Mouse (Mus musculus) forebrain, embryonic 10.5 days (tissue): Measurements from ENCODE around the gene Slit1. TPM values are rescaled to one million over a fixed set of nuclear protein-coding genes. Genes with fewer than 3 reads are reported as not detected.

ENCODE experiments used
- DNase-seq: peaks from one replicate; pipeline ENCODE4 v3.0.0-alpha.2; 2017; ENCODE audit warnings: low spot score; ENCODE audit errors: extremely low spot score
- H3K27ac ChIP-seq: fragments of 300-500 bp; sonication (generic); 2 replicates; pipeline ENCODE4 v1.5.1; 2016; ENCODE audit warnings: mild to moderate bottlenecking
- H3K27me3 ChIP-seq: fragments of 300-500 bp; sonication (generic); 2 replicates; pipeline ENCODE4 v1.6.1; 2016; ENCODE audit warnings: mild to moderate bottlenecking; ENCODE audit not compliant: poor library complexity, severe bottlenecking
- H3K36me3 ChIP-seq: fragments of 300-500 bp; sonication (generic); replicated peaks from 2 replicates; pipeline ENCODE4 v1.6.1; 2016; ENCODE audit warnings: mild to moderate bottlenecking, moderate library complexity
- H3K4me1 ChIP-seq: fragments of 300-500 bp; sonication (generic); 2 replicates; pipeline ENCODE4 v1.6.1; 2016
- H3K4me3 ChIP-seq: fragments of 300-500 bp; sonication (generic); 2 replicates; pipeline ENCODE4 v1.5.1; 2016; ENCODE audit warnings: mild to moderate bottlenecking, moderate library complexity
- H3K9me3 ChIP-seq: fragments of 300-500 bp; sonication (generic); 2 replicates; pipeline ENCODE4 v1.6.1; 2016; ENCODE audit warnings: mild to moderate bottlenecking, moderate library complexity
- WGBS: fragments of 180-500 bp; shearing (Covaris S2); methylation state at CpG from one replicate; pipeline ENCODE4 v1.1.7; 2016; 5-methylcytosine and 5-hydroxymethylcytosine counted together
- polyA plus RNA-seq: library from polyadenylated mRNA; unstranded; fragments of >200 nt; fragmentation: Nextera tagmentation; extraction: Ambion mirVana; gene quantifications from 2 replicates; pipeline ENCODE4 v1.2.1, GENCODE M21; 2016

Gene Slit1
- polyA plus RNA-seq, 1 experiment from 2014 or later, result 1.4 TPM

- Histone ChIP-seq H3K27me3 (no peaks in the 10 kb centered on the region), H3K9me3 (no peaks in the 10 kb centered on the region), H3K36me3 (no peaks in the 10 kb centered on the region), H3K4me3 (no peak overlapping the region), H3K4me1 (peaks cover 12% of the 10 kb centered on the region), H3K27ac (no peak overlapping the region)
- no peak for DNase-seq
- WGBS, result 87% methylated on average over 6 of the region's 6 CpGs
Measured at GRCm38 (mm10) chr19:41597170-41597894, 146.1 kb downstream of the Slit1 start.

- DNase-seq, result no peak
- H3K4me3 ChIP-seq, result no peak overlapping the region
- no peaks in the 10 kb centered on the region for H3K27me3 ChIP-seq
- WGBS, result 91% methylated on average over 12 of the region's 12 CpGs
- no peaks in the 10 kb centered on the region for H3K9me3 ChIP-seq
- H3K36me3 ChIP-seq, result no peaks in the 10 kb centered on the region
- no peaks in the 10 kb centered on the region for H3K4me1 ChIP-seq
- no peak overlapping the region for H3K27ac ChIP-seq
Measured at GRCm38 (mm10) chr19:41591808-41592207, 151.7 kb downstream of the Slit1 start.

- Histone ChIP-seq H3K27me3 (no peaks in the 10 kb centered on the region), H3K9me3 (no peaks in the 10 kb centered on the region), H3K36me3 (peaks cover 19% of the 10 kb centered on the region), H3K4me1 (no peaks in the 10 kb centered on the region), H3K27ac (no peak overlapping the region), H3K4me3 (no peak overlapping the region)
- WGBS, result 90% methylated on average over 8 of the region's 8 CpGs
- DNase-seq, result no peak
Measured at GRCm38 (mm10) chr19:41589681-41590080, 153.8 kb downstream of the Slit1 start.

- Histone ChIP-seq H3K27me3 (no peaks in the 10 kb centered on the region), H3K4me3 (no peak overlapping the region), H3K4me1 (no peaks in the 10 kb centered on the region), H3K27ac (no peak overlapping the region), H3K36me3 (peaks cover 25% of the 10 kb centered on the region), H3K9me3 (no peaks in the 10 kb centered on the region)
- DNase-seq, result no peak
- 85% methylated on average over 7 of the region's 7 CpGs for WGBS
Measured at GRCm38 (mm10) chr19:41589026-41589425, 154.4 kb downstream of the Slit1 start.

GRCm38 (mm10) chr19:41587431-41588222, 155.8 kb downstream of the Slit1 start:
- H3K27ac ChIP-seq, result no peak overlapping the region
- no peaks in the 10 kb centered on the region for H3K9me3 ChIP-seq
- H3K36me3 ChIP-seq, result peaks cover 39% of the 10 kb centered on the region
- no peak for DNase-seq
- H3K27me3 ChIP-seq, result no peaks in the 10 kb centered on the region
- H3K4me3 ChIP-seq, result no peak overlapping the region
- WGBS, result 93% methylated on average over 20 of the region's 20 CpGs
- H3K4me1 ChIP-seq, result no peaks in the 10 kb centered on the region

GRCm38 (mm10) chr19:41586752-41587151, 156.7 kb downstream of the Slit1 start:
- Histone ChIP-seq H3K4me1 (no peaks in the 10 kb centered on the region), H3K9me3 (no peaks in the 10 kb centered on the region), H3K4me3 (no peak overlapping the region), H3K27me3 (no peaks in the 10 kb centered on the region), H3K36me3 (peaks cover 48% of the 10 kb centered on the region), H3K27ac (no peak overlapping the region)
- DNase-seq, result no peak
- WGBS, result 95% methylated on average over 10 of the region's 10 CpGs

- 94% methylated on average over 5 of the region's 5 CpGs for WGBS
- no peaks in the 10 kb centered on the region for H3K4me1 ChIP-seq
- H3K27me3 ChIP-seq, result no peaks in the 10 kb centered on the region
- no peak for DNase-seq
- no peak overlapping the region for H3K27ac ChIP-seq
- H3K9me3 ChIP-seq, result no peaks in the 10 kb centered on the region
- no peak overlapping the region for H3K4me3 ChIP-seq
- peaks cover 55% of the 10 kb centered on the region for H3K36me3 ChIP-seq
Measured at GRCm38 (mm10) chr19:41582918-41583514, 160.4 kb downstream of the Slit1 start.

GRCm38 (mm10) chr19:41581706-41582420, 161.6 kb downstream of the Slit1 start, which contains the start of gene Gm340:
TSS of gene Gm340 (plus strand) at chr19:41582370.
- no peaks in the 10 kb centered on the region for H3K9me3 ChIP-seq
- no peak for DNase-seq
- H3K27ac ChIP-seq, result no peak within 1 kb of the TSS
- H3K4me1 ChIP-seq, result no peaks in the 10 kb centered on the region
- no peak within 1 kb of the TSS for H3K4me3 ChIP-seq
- 95% methylated on average over 23 of the region's 23 CpGs for WGBS
- H3K27me3 ChIP-seq, result no peaks in the 10 kb centered on the region
- peaks cover 55% of the 10 kb centered on the region for H3K36me3 ChIP-seq

GRCm38 (mm10) chr19:41579311-41579920, 164.0 kb downstream of the Slit1 start:
- no peak for DNase-seq
- 92% methylated on average over 4 of the region's 4 CpGs for WGBS
- no peak overlapping the region for H3K4me3 ChIP-seq
- H3K36me3 ChIP-seq, result peaks cover 33% of the 10 kb centered on the region
- no peaks in the 10 kb centered on the region for H3K4me1 ChIP-seq
- no peaks in the 10 kb centered on the region for H3K9me3 ChIP-seq
- H3K27ac ChIP-seq, result no peak overlapping the region
- no peaks in the 10 kb centered on the region for H3K27me3 ChIP-seq

GRCm38 (mm10) chr19:41577576-41577975, 165.9 kb downstream of the Slit1 start:
- H3K4me3 ChIP-seq, result no peak overlapping the region
- no peak overlapping the region for H3K27ac ChIP-seq

GRCm38 (mm10) chr19:41573700-41574099, 169.8 kb downstream of the Slit1 start:
- Histone ChIP-seq H3K36me3 (no peaks in the 10 kb centered on the region), H3K4me3 (no peak overlapping the region), H3K27me3 (no peaks in the 10 kb centered on the region), H3K9me3 (no peaks in the 10 kb centered on the region), H3K4me1 (peaks cover 12% of the 10 kb centered on the region), H3K27ac (no peak overlapping the region)
- no peak for DNase-seq
- 94% methylated on average over 2 of the region's 2 CpGs for WGBS

More at GRCm38 (mm10) chr19:41577576-41577975, 165.9 kb downstream of the Slit1 start:
- Histone ChIP-seq H3K36me3 (peaks cover 15% of the 10 kb centered on the region), H3K27me3 (no peaks in the 10 kb centered on the region), H3K9me3 (no peaks in the 10 kb centered on the region), H3K4me1 (peaks cover 6% of the 10 kb centered on the region)
- no peak for DNase-seq

- no peaks in the 10 kb centered on the region for H3K27me3 ChIP-seq
- no peak for DNase-seq
- H3K4me3 ChIP-seq, result no peak overlapping the region
- H3K9me3 ChIP-seq, result no peaks in the 10 kb centered on the region
- no peaks in the 10 kb centered on the region for H3K36me3 ChIP-seq
- no peak overlapping the region for H3K27ac ChIP-seq
- peaks cover 12% of the 10 kb centered on the region for H3K4me1 ChIP-seq
- 88% methylated on average over 2 of the region's 2 CpGs for WGBS
Measured at GRCm38 (mm10) chr19:41568791-41569190, 174.7 kb downstream of the Slit1 start.
